In genomic region chr10:116019086-116019860, GRCm38 (mm10) we compare ENCODE assay signal across 8 mouse cellular contexts. TPM values are rescaled to one million over a fixed set of nuclear protein-coding genes. Genes with fewer than 3 reads are reported as not detected.
DNase-seq lines count a peak whose midpoint lies in the region; ATAC-seq and TF ChIP-seq lines count a peak whose summit lies in the region.

No protein-coding gene starts in this region.

- TF ChIP-seq POLR2A in ES-Bruce4 (IDR thresholded peaks at IDR 0.05; ENCODE audit: insufficient read depth, low read length), result no peak

- WGBS in heart, embryonic 10.5 days, result 11% methylated on average over 20 of the region's 20 CpGs
- WGBS in neural tube, embryonic 13.5 days, result 7% methylated on average over 20 of the region's 20 CpGs

- H3K27ac ChIP-seq in heart, embryonic 10.5 days, result no peak overlapping the region
- H3K27ac ChIP-seq in ES-Bruce4 (ENCODE audit: insufficient read depth, low read length), result no peak overlapping the region
- peak overlapping the region; percentile 89 for H3K27ac ChIP-seq in neural tube, embryonic 13.5 days (replicated peaks)

- no peaks in the 10 kb centered on the region for H3K9me3 ChIP-seq in heart, embryonic 10.5 days
- no peaks in the 10 kb centered on the region for H3K9me3 ChIP-seq in ES-Bruce4 (replicated peaks; ENCODE audit: control insufficient read depth, insufficient read depth, low read length, poor library complexity, severe bottlenecking)
- no peaks in the 10 kb centered on the region for H3K9me3 ChIP-seq in neural tube, embryonic 13.5 days

- no peak overlapping the region for H3K9ac ChIP-seq in ES-Bruce4 (ENCODE audit: low read depth, poor library complexity, severe bottlenecking)
- H3K9ac ChIP-seq in neural tube, embryonic 13.5 days, result peak overlapping the region; percentile 78

- H3K27me3 ChIP-seq in heart, embryonic 10.5 days (ENCODE audit: insufficient read depth, poor library complexity, severe bottlenecking), result peaks cover 11% of the 10 kb centered on the region
- no peaks in the 10 kb centered on the region; the same call in 1 of the 2 replicates for H3K27me3 ChIP-seq in ES-Bruce4 (ENCODE audit: control insufficient read depth, insufficient read depth, low read length, poor library complexity, severe bottlenecking)
- no peaks in the 10 kb centered on the region for H3K27me3 ChIP-seq in neural tube, embryonic 13.5 days

- H3K4me1 ChIP-seq in heart, embryonic 10.5 days, result peaks cover 16% of the 10 kb centered on the region
- H3K4me1 ChIP-seq in ES-Bruce4 (ENCODE audit: control insufficient read depth, insufficient read depth, low read length), result no peaks in the 10 kb centered on the region
- H3K4me1 ChIP-seq in neural tube, embryonic 13.5 days (replicated peaks), result peaks cover 20% of the 10 kb centered on the region

- ATAC-seq in common myeloid progenitor, adult 5-6 weeks (replicated peaks; ENCODE audit: low read depth, poor library complexity, severe bottlenecking), result peak; percentile 80
- ATAC-seq in neural tube, embryonic 13.5 days (ENCODE audit: low read depth), result peak; percentile 54

- DNase-seq in heart, embryonic 10.5 days (ENCODE audit: low spot score), result peak; percentile 78
- DNase-seq in heart, postnatal 25 days (ENCODE audit: low spot score), result no peak
- peak; percentile 13 to 22 for DNase-seq in heart, postnatal 10 days
- peak; percentile 32 to 61 for DNase-seq in left cerebral cortex, adult 18-20 months (ENCODE audit: low spot score in 2 of 2)
- DNase-seq in gastrocnemius, adult 8-10 months (ENCODE audit: low spot score in 2 of 2), result no peak

- no peaks in the 10 kb centered on the region for H3K36me3 ChIP-seq in heart, embryonic 10.5 days
- no peaks in the 10 kb centered on the region for H3K36me3 ChIP-seq in ES-Bruce4 (ENCODE audit: control insufficient read depth, insufficient read depth, low read length, poor library complexity, severe bottlenecking)
- H3K36me3 ChIP-seq in neural tube, embryonic 13.5 days, result no peaks in the 10 kb centered on the region

- H3K4me2 ChIP-seq in neural tube, embryonic 13.5 days, result peak overlapping the region; percentile 70

- intact Hi-C loops in heart, postnatal 25 days (cut with DNase I), result no loop called here
- intact Hi-C loops in heart, postnatal 10 days (cut with DNase I), result no loop called here

- H3K4me3 ChIP-seq in heart, embryonic 10.5 days, result peak overlapping the region; percentile 57
- peak overlapping the region; percentile 18; the same call in 1 of the 2 replicates for H3K4me3 ChIP-seq in ES-Bruce4 (ENCODE audit: low read depth, low read length)
- peak overlapping the region; percentile 61 for H3K4me3 ChIP-seq in neural tube, embryonic 13.5 days

- no peak for TF ChIP-seq EP300 in ES-Bruce4 (IDR thresholded peaks at IDR 0.05; ENCODE audit: insufficient read depth, low read depth, low read length)

- no peak for TF ChIP-seq CTCF in ES-Bruce4 (IDR thresholded peaks at IDR 0.05; ENCODE audit: low read depth, low read length)

RNA-seq across cellular contexts. Expression of gene Ptprr, which starts 1.3 kb away (rescaled TPM):
- 0.41 and 0.53 TPM in 2 replicates for polyA plus RNA-seq in heart, embryonic 10.5 days (2016; fragmentation: Nextera tagmentation; extraction: Ambion mirVana)
- total RNA-seq in heart, postnatal 25 days (2021), result 1 to 10 TPM; 1.8 to 2.1 TPM
- not detected in 2 replicates for polyA plus RNA-seq in ES-Bruce4 (2011; ENCODE audit: insufficient read depth, insufficient read length, low read depth, missing spikeins)
- total RNA-seq in common myeloid progenitor, adult 5-6 weeks (2017), result 0.23 TPM in 1 of 2 replicates, not detected in the other
- 1 to 10 TPM in 1 of 2 experiments, under 1 TPM in 1; 0.89 to 1.3 TPM for total RNA-seq in heart, postnatal 10 days (2021)
- total RNA-seq in left cerebral cortex, adult 18-20 months (2021), result 10 to 100 TPM; 17.0 to 18.5 TPM
- polyA plus RNA-seq in neural tube, embryonic 13.5 days (2015; fragmentation: Nextera tagmentation; extraction: Ambion mirVana), result 43.0 and 51.8 TPM in 2 replicates
- under 1 TPM; 0.36 to 0.73 (median 0.39) TPM for total RNA-seq in gastrocnemius, adult 8-10 months (2022)

Comparison
In these comparisons a context has a peak if more than half of its experiments do, and no peak if none do; other contexts are left out.
1. DNase-seq: peak in heart, embryonic 10.5 days (single experiment), heart, postnatal 10 days (2 of 2) and left cerebral cortex, adult 18-20 months (2 of 2); none in heart, postnatal 25 days (single experiment) and gastrocnemius, adult 8-10 months (0 of 2).
2. RNA of gene Ptprr, which starts 1.3 kb away (total RNA-seq): 17.0 to 18.5 TPM in left cerebral cortex, adult 18-20 months; 1.8 to 2.1 TPM in heart, postnatal 25 days, 0.89 to 1.3 TPM in heart, postnatal 10 days, 0.36 to 0.73 TPM in gastrocnemius, adult 8-10 months and 0.23 TPM in common myeloid progenitor, adult 5-6 weeks; every median in the first group is over 4 times any median in the second.
3. Peak in every context shown above with its lines, with median percentiles within 50 percentile points of each other: H3K4me3 ChIP-seq.